Mouse (Mus musculus) kidney, embryonic 14.5 days (tissue): ENCODE results near the gene Gramd1b. TPM values are rescaled to one million over a fixed set of nuclear protein-coding genes. Genes with fewer than 3 reads are reported as not detected.
A peak's percentile ranks its signal among the peaks of the same experiment; 100 is the strongest.

Source experiments
- ATAC-seq: fragments of 200-750 bp; cut with Nextera tagmentation; 2 replicates; pipeline ENCODE4 v1.8.0; 2017; ENCODE audit warnings: moderate number of reproducible peaks, mild to moderate bottlenecking, moderate TSS enrichment, moderate library complexity; ENCODE audit not compliant: low FRiP score, low TSS enrichment
- H3K27ac ChIP-seq: fragments of 300-500 bp; sonication (generic); 2 replicates; pipeline ENCODE4 v1.5.1; 2014; ENCODE audit warnings: low read depth, mild to moderate bottlenecking, low read length, moderate library complexity, mixed read lengths
- H3K27me3 ChIP-seq: fragments of 300-500 bp; sonication (generic); 2 replicates; pipeline ENCODE4 v1.6.1; 2014; ENCODE audit warnings: mild to moderate bottlenecking, low read length; ENCODE audit not compliant: control insufficient read depth, insufficient read depth
- H3K36me3 ChIP-seq: fragments of 300-500 bp; sonication (generic); 2 replicates; pipeline ENCODE4 v1.6.1; 2014; ENCODE audit warnings: low read length, mixed read lengths; ENCODE audit not compliant: control insufficient read depth, insufficient read depth
- H3K4me1 ChIP-seq: fragments of 300-500 bp; sonication (generic); 2 replicates; pipeline ENCODE4 v1.6.1; 2014; ENCODE audit warnings: low read length, mixed read lengths; ENCODE audit not compliant: control insufficient read depth, insufficient read depth
- H3K4me2 ChIP-seq: fragments of 300-500 bp; sonication (generic); replicated peaks from 2 replicates; pipeline ENCODE4 v1.6.1; 2014; ENCODE audit warnings: low read depth, mild to moderate bottlenecking, low read length
- H3K4me3 ChIP-seq: fragments of 300-500 bp; sonication (generic); 2 replicates; pipeline ENCODE4 v1.5.1; 2014; ENCODE audit warnings: mild to moderate bottlenecking, low read length
- H3K9ac ChIP-seq: fragments of 300-500 bp; sonication (generic); 2 replicates; pipeline ENCODE4 v1.6.1; 2014; ENCODE audit warnings: low read depth, mild to moderate bottlenecking, low read length, moderate library complexity
- H3K9me3 ChIP-seq: fragments of 300-500 bp; sonication (generic); 2 replicates; pipeline ENCODE4 v1.6.1; 2016; ENCODE audit warnings: low read length; ENCODE audit not compliant: control insufficient read depth
- WGBS: fragments of 180-500 bp; shearing (Covaris S2); extraction: QIAGEN DNeasy Blood & Tissue Kit; methylation state at CpG from one replicate; pipeline ENCODE4 v1.1.7; 2014; 5-methylcytosine and 5-hydroxymethylcytosine counted together
- polyA plus RNA-seq: library from polyadenylated mRNA; unstranded; fragments of >200 nt; fragmentation: Nextera tagmentation; extraction: Ambion mirVana; gene quantifications from 2 replicates; pipeline ENCODE4 v1.2.1, GENCODE M21; 2014

The Gramd1b gene
- polyA plus RNA-seq, 1 experiment from 2014 or later, result 7.4 TPM

GRCm38 (mm10) chr9:40332326-40332725 lies 198.9 kb downstream of the Gramd1b start:
- H3K36me3 ChIP-seq, result no peaks in the 10 kb centered on the region
- no peaks in the 10 kb centered on the region for H3K4me1 ChIP-seq
- no peak overlapping the region for H3K27ac ChIP-seq
- WGBS, result 89% methylated on average over 4 of the region's 4 CpGs
- no peak for ATAC-seq
- H3K4me3 ChIP-seq, result no peak overlapping the region
- no peak overlapping the region for H3K9ac ChIP-seq
- H3K4me2 ChIP-seq, result no peak overlapping the region
- H3K27me3 ChIP-seq, result no peaks in the 10 kb centered on the region
- H3K9me3 ChIP-seq, result no peaks in the 10 kb centered on the region

- no peaks in the 10 kb centered on the region for H3K9me3 ChIP-seq
- H3K9ac ChIP-seq, result no peak overlapping the region
- H3K27me3 ChIP-seq, result no peaks in the 10 kb centered on the region
- H3K36me3 ChIP-seq, result no peaks in the 10 kb centered on the region
- H3K27ac ChIP-seq, result no peak overlapping the region
- no peak for ATAC-seq
- no peaks in the 10 kb centered on the region; the same call in 1 of the 2 replicates for H3K4me1 ChIP-seq
- H3K4me3 ChIP-seq, result no peak overlapping the region
- 86% methylated on average over 15 of the region's 15 CpGs for WGBS
- H3K4me2 ChIP-seq, result no peak overlapping the region
Observed at GRCm38 (mm10) chr9:40331411-40332286, 199.5 kb downstream of the Gramd1b start.

- 59% methylated on average over 19 of the region's 19 CpGs for WGBS
Observed at GRCm38 (mm10) chr9:40330609-40331382, 200.4 kb downstream of the Gramd1b start.

GRCm38 (mm10) chr9:40326260-40326915 lies 204.8 kb downstream of the Gramd1b start:
- Histone ChIP-seq H3K9me3 (no peaks in the 10 kb centered on the region), H3K4me1 (peaks cover 15% of the 10 kb centered on the region; the same call in 1 of the 2 replicates), H3K4me2 (no peak overlapping the region), H3K27ac (no peak overlapping the region), H3K36me3 (no peaks in the 10 kb centered on the region), H3K27me3 (no peaks in the 10 kb centered on the region), H3K9ac (no peak overlapping the region), H3K4me3 (no peak overlapping the region)
- 21% methylated on average over 7 of the region's 7 CpGs for WGBS
- 0 out of 2 replicates have a peak, but pooled peaks have one; percentile 25 for ATAC-seq

More at GRCm38 (mm10) chr9:40330609-40331382, 200.4 kb downstream of the Gramd1b start:
- H3K36me3 ChIP-seq, result no peaks in the 10 kb centered on the region
- peak; percentile 90 for ATAC-seq
- peaks cover 8% of the 10 kb centered on the region; the same call in 1 of the 2 replicates for H3K4me1 ChIP-seq
- H3K9ac ChIP-seq, result no peak overlapping the region
- H3K4me2 ChIP-seq, result no peak overlapping the region
- H3K27me3 ChIP-seq, result no peaks in the 10 kb centered on the region
- no peak overlapping the region for H3K4me3 ChIP-seq
- H3K9me3 ChIP-seq, result no peaks in the 10 kb centered on the region
- no peak overlapping the region for H3K27ac ChIP-seq

GRCm38 (mm10) chr9:40324826-40325225 lies 206.4 kb downstream of the Gramd1b start:
- Histone ChIP-seq H3K9me3 (no peaks in the 10 kb centered on the region), H3K27me3 (no peaks in the 10 kb centered on the region), H3K27ac (no peak overlapping the region), H3K4me2 (no peak overlapping the region), H3K4me1 (peaks cover 25% of the 10 kb centered on the region), H3K9ac (no peak overlapping the region), H3K36me3 (no peaks in the 10 kb centered on the region; the same call in 1 of the 2 replicates), H3K4me3 (no peak overlapping the region)
- ATAC-seq, result no peak
- WGBS, result 86% methylated on average over 6 of the region's 6 CpGs

GRCm38 (mm10) chr9:40324232-40324792 lies 206.9 kb downstream of the Gramd1b start:
- no peak overlapping the region for H3K27ac ChIP-seq
- no peak overlapping the region for H3K9ac ChIP-seq
- no peaks in the 10 kb centered on the region for H3K27me3 ChIP-seq
- ATAC-seq, result no peak
- H3K4me1 ChIP-seq, result peaks cover 25% of the 10 kb centered on the region
- H3K36me3 ChIP-seq, result no peaks in the 10 kb centered on the region; the same call in 1 of the 2 replicates
- no peak overlapping the region for H3K4me3 ChIP-seq
- no peak overlapping the region for H3K4me2 ChIP-seq
- WGBS, result 85% methylated on average over 4 of the region's 4 CpGs
- no peaks in the 10 kb centered on the region for H3K9me3 ChIP-seq

GRCm38 (mm10) chr9:40323773-40324172 lies 207.4 kb downstream of the Gramd1b start:
- no peaks in the 10 kb centered on the region; the same call in 1 of the 2 replicates for H3K36me3 ChIP-seq
- H3K9ac ChIP-seq, result no peak overlapping the region
- H3K4me2 ChIP-seq, result no peak overlapping the region
- H3K4me1 ChIP-seq, result peaks cover 25% of the 10 kb centered on the region
- no peak overlapping the region for H3K27ac ChIP-seq
- no peak for ATAC-seq
- H3K9me3 ChIP-seq, result no peaks in the 10 kb centered on the region
- 91% methylated on average over 6 of the region's 6 CpGs for WGBS
- H3K27me3 ChIP-seq, result no peaks in the 10 kb centered on the region
- no peak overlapping the region for H3K4me3 ChIP-seq

- no peaks in the 10 kb centered on the region for H3K27me3 ChIP-seq
- no peak for ATAC-seq
Observed at GRCm38 (mm10) chr9:40323171-40323570, 208.0 kb downstream of the Gramd1b start.

More at GRCm38 (mm10) chr9:40323171-40323570, 208.0 kb downstream of the Gramd1b start:
- 66% methylated on average over 5 of the region's 5 CpGs for WGBS
- Histone ChIP-seq H3K36me3 (no peaks in the 10 kb centered on the region; the same call in 1 of the 2 replicates), H3K27ac (no peak overlapping the region), H3K4me2 (no peak overlapping the region), H3K9ac (no peak overlapping the region), H3K9me3 (no peaks in the 10 kb centered on the region), H3K4me1 (peaks cover 25% of the 10 kb centered on the region), H3K4me3 (no peak overlapping the region)
